Mouse (Mus musculus) hindbrain, embryonic 10.5 days (tissue): Measurements from ENCODE around the gene Gm20715. TPM values are rescaled to one million over a fixed set of nuclear protein-coding genes. Genes with fewer than 3 reads are reported as not detected.
"Not testable (repeated sequence)": the region's sequence is repeated elsewhere in the genome, so short reads cannot be mapped to it uniquely, and the experiment has no call there.

Experiments used
- DNase-seq: peaks from one replicate; pipeline ENCODE4 v3.0.0-alpha.2; 2017; ENCODE audit warnings: low spot score
- H3K27ac ChIP-seq: fragments of 300-500 bp; sonication (generic); 2 replicates; pipeline ENCODE4 v1.5.1; 2016; ENCODE audit warnings: mild to moderate bottlenecking, moderate library complexity
- H3K27me3 ChIP-seq: fragments of 300-500 bp; sonication (generic); 2 replicates; pipeline ENCODE4 v1.6.1; 2016; ENCODE audit warnings: mild to moderate bottlenecking; ENCODE audit not compliant: poor library complexity, insufficient read depth, severe bottlenecking
- H3K36me3 ChIP-seq: fragments of 300-500 bp; sonication (generic); 2 replicates; pipeline ENCODE4 v1.6.1; 2016; ENCODE audit warnings: mild to moderate bottlenecking, moderate library complexity
- H3K4me1 ChIP-seq: fragments of 300-500 bp; sonication (generic); replicated peaks from 2 replicates; pipeline ENCODE4 v1.6.1; 2016; ENCODE audit warnings: mild to moderate bottlenecking
- H3K4me3 ChIP-seq: fragments of 300-500 bp; sonication (generic); 2 replicates; pipeline ENCODE4 v1.5.1; 2016; ENCODE audit warnings: mild to moderate bottlenecking, moderate library complexity
- H3K9me3 ChIP-seq: fragments of 300-500 bp; sonication (generic); 2 replicates; pipeline ENCODE4 v1.6.1; 2016; ENCODE audit warnings: mild to moderate bottlenecking, moderate library complexity
- WGBS: fragments of 180-500 bp; shearing (Covaris S2); methylation state at CpG from one replicate; pipeline ENCODE4 v1.1.7; 2016; 5-methylcytosine and 5-hydroxymethylcytosine counted together
- polyA plus RNA-seq: library from polyadenylated mRNA; unstranded; fragments of >200 nt; fragmentation: Nextera tagmentation; extraction: Ambion mirVana; gene quantifications from 2 replicates; pipeline ENCODE4 v1.2.1, GENCODE M21; 2016

Gm20715 gene
- polyA plus RNA-seq = not detected in 2 replicates

- Histone ChIP-seq H3K36me3 (no peaks in the 10 kb centered on the region), H3K4me3 (no peak within 1 kb of the TSS), H3K27me3 (no peaks in the 10 kb centered on the region), H3K4me1 (peaks cover 2% of the 10 kb centered on the region; the same call in 1 of the 2 replicates), H3K9me3 (no peaks in the 10 kb centered on the region; the same call in 1 of the 2 replicates), H3K27ac (no peak within 1 kb of the TSS)
- WGBS = 2% methylated on average over 17 of the region's 17 CpGs
- peak; percentile 90 for DNase-seq
These were observed at the start of gene Gm20715 for GRCm38 (mm10) chr7:6410043-6410442. Gene Gm20715 (plus strand): TSS chr7:6410277.

GRCm38 (mm10) chr7:6360477-6361060 lies 49.5 kb upstream of the Gm20715 start:
- H3K4me1 ChIP-seq = peaks cover 16% of the 10 kb centered on the region
- no peaks in the 10 kb centered on the region for H3K36me3 ChIP-seq
- no peaks in the 10 kb centered on the region for H3K27me3 ChIP-seq
- no peak overlapping the region for H3K4me3 ChIP-seq
- 11% methylated on average over 9 of the region's 9 CpGs for WGBS
- no peak for DNase-seq
- H3K27ac ChIP-seq = no peak overlapping the region
- H3K9me3 ChIP-seq = no peaks in the 10 kb centered on the region

GRCm38 (mm10) chr7:6361756-6362155 lies 48.3 kb upstream of the Gm20715 start:
- no peaks in the 10 kb centered on the region for H3K27me3 ChIP-seq
- no peak for DNase-seq
- peaks cover 16% of the 10 kb centered on the region for H3K4me1 ChIP-seq
- no peaks in the 10 kb centered on the region for H3K36me3 ChIP-seq
- H3K4me3 ChIP-seq = peak overlapping the region; percentile 59
- peak overlapping the region; percentile 90 for H3K27ac ChIP-seq
- no peaks in the 10 kb centered on the region for H3K9me3 ChIP-seq
- 30% methylated on average over 7 of the region's 7 CpGs for WGBS

GRCm38 (mm10) chr7:6362268-6363046 lies 47.6 kb upstream of the Gm20715 start:
- peak; percentile 98 for DNase-seq
- under 1% methylated on average over 38 of the region's 38 CpGs for WGBS
- Histone ChIP-seq H3K36me3 (no peaks in the 10 kb centered on the region), H3K4me1 (peaks cover 16% of the 10 kb centered on the region), H3K9me3 (no peaks in the 10 kb centered on the region), H3K27me3 (no peaks in the 10 kb centered on the region), H3K27ac (peak overlapping the region; percentile 90), H3K4me3 (peak overlapping the region; percentile 59)

- Histone ChIP-seq H3K4me1 (peaks cover 16% of the 10 kb centered on the region), H3K36me3 (no peaks in the 10 kb centered on the region), H3K27me3 (no peaks in the 10 kb centered on the region), H3K27ac (peak within 1 kb of the TSS; percentile 90), H3K4me3 (peak within 1 kb of the TSS; percentile 59), H3K9me3 (no peaks in the 10 kb centered on the region)
- under 1% methylated on average over 23 of the region's 23 CpGs for WGBS
- DNase-seq = peak; percentile 90
These were observed 47.0 kb upstream of the Gm20715 start, which contains the start of gene Zfp78 for GRCm38 (mm10) chr7:6363047-6363488. Gene Zfp78 (plus strand): TSS chr7:6363280.

- no peaks in the 10 kb centered on the region for H3K9me3 ChIP-seq
- H3K4me1 ChIP-seq = peaks cover 16% of the 10 kb centered on the region
- no peak for DNase-seq
- H3K4me3 ChIP-seq = no peak overlapping the region
- H3K36me3 ChIP-seq = no peaks in the 10 kb centered on the region
- no peaks in the 10 kb centered on the region for H3K27me3 ChIP-seq
- WGBS = 77% methylated on average over 1 of the region's 1 CpGs
- H3K27ac ChIP-seq = no peak overlapping the region
These were observed 45.3 kb upstream of the Gm20715 start for GRCm38 (mm10) chr7:6364761-6365160.

- no peaks in the 10 kb centered on the region for H3K9me3 ChIP-seq
- H3K27ac ChIP-seq = no peak overlapping the region
- H3K4me1 ChIP-seq = peaks cover 7% of the 10 kb centered on the region
- no peaks in the 10 kb centered on the region for H3K36me3 ChIP-seq
- DNase-seq = no peak
- H3K4me3 ChIP-seq = no peak overlapping the region
- WGBS = 87% methylated on average over 5 of the region's 5 CpGs
- no peaks in the 10 kb centered on the region for H3K27me3 ChIP-seq
These were observed 42.9 kb upstream of the Gm20715 start for GRCm38 (mm10) chr7:6367185-6367584.

GRCm38 (mm10) chr7:6368146-6368545 lies 41.9 kb upstream of the Gm20715 start:
- not testable (repeated sequence) for H3K27ac ChIP-seq, H3K4me3 ChIP-seq, DNase-seq, H3K4me1 ChIP-seq, H3K27me3 ChIP-seq, H3K36me3 ChIP-seq, H3K9me3 ChIP-seq
- WGBS = 75% methylated on average over 5 of the region's 5 CpGs

- Histone ChIP-seq H3K4me3 (no peak overlapping the region), H3K9me3 (no peaks in the 10 kb centered on the region), H3K27ac (no peak overlapping the region), H3K36me3 (no peaks in the 10 kb centered on the region), H3K27me3 (no peaks in the 10 kb centered on the region), H3K4me1 (no peaks in the 10 kb centered on the region)
- WGBS = 85% methylated on average over 3 of the region's 3 CpGs
- no peak for DNase-seq
These were observed 40.6 kb upstream of the Gm20715 start for GRCm38 (mm10) chr7:6369460-6369859.

GRCm38 (mm10) chr7:6372993-6373392 lies 37.1 kb upstream of the Gm20715 start:
- no peak for DNase-seq
- Histone ChIP-seq H3K27me3 (no peaks in the 10 kb centered on the region), H3K4me3 (no peak overlapping the region), H3K4me1 (no peaks in the 10 kb centered on the region), H3K9me3 (no peaks in the 10 kb centered on the region), H3K27ac (no peak overlapping the region), H3K36me3 (no peaks in the 10 kb centered on the region)
- 89% methylated on average over 3 of the region's 3 CpGs for WGBS

GRCm38 (mm10) chr7:6378441-6378840 lies 31.6 kb upstream of the Gm20715 start:
- no peak for DNase-seq
- peaks cover 6% of the 10 kb centered on the region; the same call in 1 of the 2 replicates for H3K36me3 ChIP-seq
- no peaks in the 10 kb centered on the region for H3K9me3 ChIP-seq
- no peak overlapping the region for H3K27ac ChIP-seq
- no peaks in the 10 kb centered on the region for H3K27me3 ChIP-seq
- H3K4me3 ChIP-seq = no peak overlapping the region
- 87% methylated on average over 8 of the region's 8 CpGs for WGBS
- H3K4me1 ChIP-seq = peaks cover 11% of the 10 kb centered on the region

GRCm38 (mm10) chr7:6381431-6381830 lies 28.6 kb upstream of the Gm20715 start:
- Histone ChIP-seq H3K4me3 (no peak overlapping the region), H3K27ac (no peak overlapping the region), H3K27me3 (no peaks in the 10 kb centered on the region), H3K36me3 (peaks cover 6% of the 10 kb centered on the region; the same call in 1 of the 2 replicates), H3K4me1 (peaks cover 19% of the 10 kb centered on the region), H3K9me3 (no peaks in the 10 kb centered on the region)
- no peak for DNase-seq
- WGBS = 76% methylated on average over 2 of the region's 2 CpGs

- peaks cover 19% of the 10 kb centered on the region for H3K4me1 ChIP-seq
- H3K27ac ChIP-seq = peak within 1 kb of the TSS; percentile 86
- peak; percentile 98 for DNase-seq
- peak within 1 kb of the TSS; percentile 70 for H3K4me3 ChIP-seq
- H3K27me3 ChIP-seq = no peaks in the 10 kb centered on the region
- peaks cover 2% of the 10 kb centered on the region; the same call in 1 of the 2 replicates for H3K9me3 ChIP-seq
- H3K36me3 ChIP-seq = peaks cover 20% of the 10 kb centered on the region
- under 1% methylated on average over 28 of the region's 28 CpGs for WGBS
These were observed 27.0 kb upstream of the Gm20715 start, which contains the start of gene Zfp28 for GRCm38 (mm10) chr7:6383044-6383455. Gene Zfp28 (plus strand): TSS chr7:6383295.
